Mouse (Mus musculus): ENCODE measurements at regions not wholly inside any gene's neighbourhood (a gene's known extent, or its start where the extent isn't known, plus 50 kb on each side); places are given as distances from the start of the nearest gene placed in this dataset.

GRCm38 (mm10) chr5:100976736-100977135 lies 131.2 kb downstream of the Gpat3 start:
- TF ChIP-seq CTCF (IDR thresholded peaks at IDR 0.05 in 2 of 3, conservative IDR thresholded peaks at IDR 0.05 in 1 of 3; ENCODE audit: control insufficient read depth in 1 of 3, insufficient read depth in 1 of 3, low read depth in 2 of 3, low read length in 3 of 3, poor library complexity in 1 of 3, severe bottlenecking in 1 of 3) (no peak), USF2 (IDR thresholded peaks at IDR 0.05; ENCODE audit: borderline replicate concordance in 1 of 2, insufficient read depth in 1 of 2, low read depth in 1 of 2, low read length in 2 of 2) (no peak), USF1 (IDR thresholded peaks at IDR 0.05; ENCODE audit: low read depth, low read length) (no peak), GABPA (IDR thresholded peaks at IDR 0.05; ENCODE audit: low read depth, low read length) (no peak), ZKSCAN1 (IDR thresholded peaks at IDR 0.05; ENCODE audit: low read depth, low read length) (no peak)
